Mouse (Mus musculus): ENCODE measurements around the gene Gm12184. TPM values are rescaled to one million over a fixed set of nuclear protein-coding genes. Genes with fewer than 3 reads are reported as not detected.

Gene Gm12184
- total RNA-seq, 1 experiment = 12.2 TPM

- H3K9ac ChIP-seq (ENCODE audit: insufficient read depth, low read depth, low read length, poor library complexity, severe bottlenecking) = no peak overlapping the region
- TF ChIP-seq ZC3H11A (IDR thresholded peaks at IDR 0.05; ENCODE audit: borderline replicate concordance, low read depth, low read length) = no peak
- TF ChIP-seq ZNF384 (IDR thresholded peaks at IDR 0.05; ENCODE audit: low read depth, low read length) = no peak
- no peak for TF ChIP-seq MAFK (IDR thresholded peaks at IDR 0.05; ENCODE audit: insufficient read depth, low read depth, low read length)
- DNase-seq (ENCODE audit: low read depth, low spot score) = peak; percentile 49
- no peak overlapping the region for H3K4me3 ChIP-seq (ENCODE audit: insufficient read depth in 1 of 2, low read depth in 1 of 2, low read length in 2 of 2, poor library complexity in 1 of 2, severe bottlenecking in 1 of 2)
- H3K36me3 ChIP-seq (ENCODE audit: control insufficient read depth, insufficient read depth, low read length, poor library complexity, severe bottlenecking) = no peaks in the 10 kb centered on the region
- no peaks in the 10 kb centered on the region for H3K9me3 ChIP-seq (ENCODE audit: control insufficient read depth, insufficient read depth, low read depth, low read length)
- in situ Hi-C loops (cut with MboI; ENCODE audit: low sequenced_read_pairs in 2 of 2, unreplicated experiment in 2 of 2) = loop anchor here in 1 of 2 experiments (10.0 kb wide), 1 partner anchor 328 kb away; no protein-coding TSS in a partner anchor
- H3K27ac ChIP-seq (ENCODE audit: insufficient read depth, low read depth, low read length, poor library complexity, severe bottlenecking) = no peak overlapping the region
- H3K4me1 ChIP-seq (ENCODE audit: control insufficient read depth in 2 of 2, insufficient read depth in 2 of 2, low read length in 2 of 2, poor library complexity in 1 of 2) = peaks cover 1 to 9% of the 10 kb centered on the region in 2 experiments; a peak in 3 of 4 replicates
Measured at GRCm38 (mm10) chr11:48776664-48777063, 49.8 kb downstream of the Gm12184 start.

DNA sequence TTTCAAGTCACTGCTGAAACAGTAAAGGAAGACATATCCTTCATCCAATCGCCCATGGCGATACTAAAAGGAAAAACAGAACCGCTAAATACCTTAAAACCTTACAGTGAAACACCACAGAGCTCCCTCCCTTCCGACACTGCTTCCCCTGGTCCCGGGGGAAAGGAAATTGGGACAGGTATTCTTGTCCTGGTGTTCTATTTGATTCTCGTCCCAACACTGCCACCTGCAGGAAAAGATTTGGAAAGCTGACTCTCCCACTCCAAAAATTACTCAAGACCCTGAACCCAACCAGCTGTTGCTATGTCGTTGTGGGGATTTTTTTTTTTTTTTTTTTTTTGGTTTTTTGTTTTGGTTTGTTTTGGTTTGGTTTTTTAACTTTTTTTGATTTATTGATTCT, 51.0 kb downstream of the Gm12184 start:
- Histone ChIP-seq H3K27ac (ENCODE audit: insufficient read depth, low read depth, low read length, poor library complexity, severe bottlenecking) (no peak overlapping the region), H3K9me3 (ENCODE audit: control insufficient read depth, insufficient read depth, low read depth, low read length) (no peaks in the 10 kb centered on the region), H3K4me1 (ENCODE audit: control insufficient read depth in 2 of 2, insufficient read depth in 2 of 2, low read length in 2 of 2, poor library complexity in 1 of 2) (peaks cover 1 to 9% of the 10 kb centered on the region in 2 experiments; a peak in 3 of 4 replicates), H3K36me3 (ENCODE audit: control insufficient read depth, insufficient read depth, low read length, poor library complexity, severe bottlenecking) (no peaks in the 10 kb centered on the region), H3K4me3 (ENCODE audit: insufficient read depth in 1 of 2, low read depth in 1 of 2, low read length in 2 of 2, poor library complexity in 1 of 2, severe bottlenecking in 1 of 2) (no peak overlapping the region), H3K9ac (ENCODE audit: insufficient read depth, low read depth, low read length, poor library complexity, severe bottlenecking) (no peak overlapping the region)
- peak; percentile 97 for TF ChIP-seq ZNF384 (IDR thresholded peaks at IDR 0.05; ENCODE audit: low read depth, low read length)
- TF ChIP-seq CHD2 (IDR thresholded peaks at IDR 0.05; ENCODE audit: low read depth, low read length) = no peak
- no peak for TF ChIP-seq MAFK (IDR thresholded peaks at IDR 0.05; ENCODE audit: insufficient read depth, low read depth, low read length)
- TF ChIP-seq ZC3H11A (IDR thresholded peaks at IDR 0.05; ENCODE audit: borderline replicate concordance, low read depth, low read length) = peak; percentile 38; the same call in 1 of the 2 replicates
- peak; percentile 96 for DNase-seq (ENCODE audit: low read depth, low spot score)
- in situ Hi-C loops (cut with MboI; ENCODE audit: low sequenced_read_pairs in 2 of 2, unreplicated experiment in 2 of 2) = loop anchor here in 1 of 2 experiments (10.0 kb wide), 1 partner anchor 329 kb away; no protein-coding TSS in a partner anchor

Other genes with a start within 250 kb of the Gm12184 start
- gene Rack1, start 26.3 kb downstream of the Gm12184 start, total RNA-seq (2012; rRNA removed) = 3,112 and 3,420 TPM in 2 replicates
- gene Trim41, start 9.3 kb downstream of the Gm12184 start, total RNA-seq (2012; rRNA removed) = 47.8 and 52.8 TPM in 2 replicates
- gene Trim7, start 515 bp downstream of the Gm12184 start, total RNA-seq (2012; rRNA removed) = 5.9 and 6.1 TPM in 2 replicates
- gene Irgm1, start 45.0 kb upstream of the Gm12184 start, total RNA-seq (2012; rRNA removed) = 3.3 and 5.7 TPM in 2 replicates
- not detected in 2 replicates for gene Gm5431, start 75.6 kb upstream of the Gm12184 start, total RNA-seq (2012; rRNA removed)
- gene Psme2b, start 119.5 kb upstream of the Gm12184 start, total RNA-seq (2012; rRNA removed) = 2.0 and 2.1 TPM in 2 replicates
- not detected in 2 replicates for gene Olfr56, start 152.2 kb upstream of the Gm12184 start, total RNA-seq (2012; rRNA removed)
- 0.36 and 0.37 TPM in 2 replicates for gene 9930111J21Rik1, start 152.7 kb upstream of the Gm12184 start, total RNA-seq (2012; rRNA removed)
- not detected in 2 replicates for gene Gm12185, start 165.6 kb upstream of the Gm12184 start, total RNA-seq (2012; rRNA removed)
- gene Tgtp1, start 167.5 kb upstream of the Gm12184 start, total RNA-seq (2012; rRNA removed) = 0.76 and 0.85 TPM in 2 replicates
- 0.53 and 0.54 TPM in 2 replicates for gene 9930111J21Rik2, start 224.6 kb upstream of the Gm12184 start, total RNA-seq (2012; rRNA removed)
- not detected in 2 replicates for gene Tgtp2, start 237.6 kb upstream of the Gm12184 start, total RNA-seq (2012; rRNA removed)
- gene Ifi47, start 249.9 kb upstream of the Gm12184 start, total RNA-seq (2012; rRNA removed) = 0.22 TPM in 1 of 2 replicates, not detected in the other

All from ES-E14 (cell line).